Mouse (Mus musculus) adrenal gland (tissue): ENCODE data around the gene Cib4.

Source experiments
- intact Hi-C: fragments of 180-260 bp; cut with DNase I; formaldehyde crosslinking; loops from one replicate; pipeline ENCODE4 v1.15.1; 2025
- long read RNA-seq, 2 experiments: library from polyadenylated mRNA; unstranded; transcript quantifications; one replicate each; pipeline ENCODE4 v2.0.0; 2020; ENCODE audit warnings: borderline replicate concordance in 1 of 2; ENCODE audit not compliant: insufficient replicate concordance in 1 of 2

The Cib4 gene
- long read RNA-seq, experiment 1, partial matches to known transcripts: 0 of 4 reads
- long read RNA-seq, experiment 1, other reads (novel, unspliced or antisense): 4 of 4 reads
- long read RNA-seq, experiment 2, partial matches to known transcripts: 0 of 4 reads
- long read RNA-seq, experiment 2, other reads (novel, unspliced or antisense): 4 of 4 reads

DNA sequence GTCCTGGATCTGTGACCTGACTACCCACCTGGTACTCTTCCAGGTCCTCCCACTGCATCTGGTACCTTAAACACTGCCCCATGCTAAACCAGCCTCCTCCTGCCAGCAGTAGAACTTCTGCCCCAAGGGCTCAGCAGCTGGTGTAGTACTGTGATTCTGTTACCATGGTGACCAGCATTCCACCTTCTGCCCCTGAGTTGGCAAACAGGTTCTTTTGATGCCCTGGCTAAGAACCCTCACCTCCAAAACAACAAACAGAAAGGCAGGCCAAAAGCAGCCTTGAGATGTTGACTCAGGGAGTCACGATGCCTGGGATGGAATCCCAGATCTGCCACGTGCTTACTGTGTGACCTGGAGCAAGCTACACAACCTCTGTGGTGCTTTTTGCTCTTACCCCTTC lies at the start of gene Cib4:
Gene Cib4 (minus strand): TSS at position 139 of the 400 bp plus-strand sequence.
- intact Hi-C loops: no loop called here

DNA sequence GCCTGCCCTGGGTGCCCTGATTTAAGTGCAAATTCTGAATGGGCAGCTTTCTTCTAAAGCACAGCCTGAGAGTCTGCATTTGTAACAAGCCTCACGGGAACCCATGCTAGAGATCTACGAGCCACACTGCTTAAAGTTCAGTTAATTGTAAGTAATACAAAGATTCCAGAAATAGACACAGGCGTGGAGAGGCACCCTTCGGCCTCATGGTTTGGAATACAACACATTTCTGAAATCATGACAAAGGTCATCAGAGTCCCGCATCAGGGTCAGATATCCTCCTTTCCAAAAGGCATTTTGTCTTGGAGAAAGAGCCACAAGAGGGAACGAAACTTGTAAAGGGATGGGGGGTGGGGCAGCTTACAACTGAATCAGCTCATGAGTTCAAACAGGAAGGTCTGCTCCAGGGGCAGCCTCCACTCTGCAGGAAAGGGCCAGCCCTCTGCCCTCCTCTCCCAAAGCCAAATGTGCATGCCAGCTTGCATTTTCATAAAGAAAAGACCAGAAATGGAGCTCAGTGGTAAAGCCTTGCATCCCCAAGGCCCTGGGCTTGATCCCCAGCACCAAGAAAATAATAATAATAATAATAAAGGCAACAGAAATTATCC lies 49.4 kb upstream of the Cib4 start:
- intact Hi-C loops: loop anchor here (5.0 kb wide), 1 partner anchor 43 kb away; no protein-coding TSS in a partner anchor

DNA sequence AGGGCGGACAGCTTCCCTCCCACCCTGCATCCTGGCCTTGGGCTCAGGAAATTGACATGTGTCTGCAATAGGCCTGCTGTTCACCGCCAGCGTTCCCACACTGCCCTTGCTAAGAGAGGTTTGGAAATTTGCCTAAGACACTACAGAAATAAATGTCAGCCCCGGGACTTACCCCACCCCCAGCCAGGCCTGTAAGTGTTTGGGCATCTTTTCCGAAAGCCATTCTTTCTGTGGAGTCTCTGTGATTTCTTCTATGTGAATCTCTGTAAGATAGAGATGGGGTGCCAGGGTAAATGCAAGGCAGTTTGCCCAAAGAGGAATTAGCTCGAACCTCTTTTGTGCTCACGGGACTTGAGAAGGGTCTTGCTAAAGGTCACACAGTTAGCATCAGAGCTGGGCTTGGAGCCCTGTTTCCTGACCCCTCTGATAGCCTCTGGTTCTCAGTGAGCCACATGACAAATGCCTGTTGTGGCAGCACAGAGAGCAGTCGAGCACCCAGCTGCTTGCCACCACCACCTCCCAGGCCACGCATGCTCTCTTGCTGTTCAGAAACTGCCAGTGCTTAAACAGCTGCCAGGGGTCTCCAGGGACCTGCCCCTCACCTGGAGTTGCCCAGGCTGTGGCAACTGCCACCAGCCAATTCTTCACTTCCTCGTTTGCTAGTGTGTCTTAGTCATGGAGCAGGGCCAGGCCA lies 48.3 kb upstream of the Cib4 start:
- intact Hi-C loops: loop anchor here (2.0 to 5.0 kb wide), 2 partner anchors 21 to 42 kb away; no protein-coding TSS in a partner anchor

DNA sequence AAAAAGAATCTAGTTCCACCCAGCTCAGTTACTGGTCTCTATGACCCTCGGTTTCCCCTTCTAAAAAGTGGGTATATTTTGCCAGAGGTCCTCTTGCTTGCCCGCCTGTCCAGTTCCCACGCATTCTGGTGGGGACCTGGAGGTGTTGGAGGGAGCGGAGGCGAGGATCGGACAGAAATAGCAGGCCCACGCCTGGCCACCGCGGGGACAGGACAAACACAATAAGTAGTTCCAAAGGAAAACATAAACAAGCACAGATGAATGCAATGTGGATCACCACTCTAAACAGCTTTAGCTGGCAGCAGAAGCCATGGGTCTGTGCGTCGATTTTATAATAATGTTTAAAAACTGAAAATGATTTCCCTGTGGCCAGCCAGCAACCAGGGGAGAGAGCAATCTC lies 47.7 kb upstream of the Cib4 start:
- intact Hi-C loops: loop anchor here (2.0 to 5.0 kb wide), 2 partner anchors 21 to 41 kb away; no protein-coding TSS in a partner anchor

DNA sequence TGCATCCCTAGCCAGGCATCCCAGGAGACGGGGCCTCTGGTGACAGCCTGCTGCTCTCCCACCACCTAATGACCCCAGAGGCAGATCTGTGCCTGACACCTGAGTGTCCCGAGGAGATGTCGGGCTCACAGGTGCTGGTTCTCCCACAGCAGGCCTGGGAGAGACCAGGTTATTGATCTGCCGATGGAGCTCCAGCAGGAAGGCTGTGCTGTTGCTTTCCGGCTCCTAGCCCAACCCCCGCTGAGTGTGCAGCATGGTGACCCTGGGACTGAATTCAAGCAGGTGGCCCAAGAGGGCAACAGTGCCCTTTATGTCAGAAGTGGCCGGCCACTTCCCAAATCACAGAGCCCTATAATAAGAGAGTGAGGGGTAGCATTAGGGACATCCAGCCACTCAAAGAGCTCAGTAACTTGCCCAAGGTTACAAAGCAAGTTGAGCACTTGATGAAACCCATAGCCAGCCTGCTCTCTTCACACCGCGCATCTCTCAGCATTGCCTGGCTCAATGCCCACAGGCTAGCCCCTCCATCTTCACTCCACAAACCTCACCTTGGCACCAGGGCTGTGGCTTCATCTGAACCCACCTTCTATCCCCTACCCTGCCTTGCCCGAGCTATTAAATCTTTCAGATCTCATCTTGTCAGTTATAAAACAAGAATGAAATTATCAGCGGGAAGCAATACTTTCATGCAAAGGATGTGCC lies 46.8 kb upstream of the Cib4 start:
- intact Hi-C loops: loop anchor here (2.0 to 5.0 kb wide), 2 partner anchors 22 to 40 kb away; no protein-coding TSS in a partner anchor

DNA sequence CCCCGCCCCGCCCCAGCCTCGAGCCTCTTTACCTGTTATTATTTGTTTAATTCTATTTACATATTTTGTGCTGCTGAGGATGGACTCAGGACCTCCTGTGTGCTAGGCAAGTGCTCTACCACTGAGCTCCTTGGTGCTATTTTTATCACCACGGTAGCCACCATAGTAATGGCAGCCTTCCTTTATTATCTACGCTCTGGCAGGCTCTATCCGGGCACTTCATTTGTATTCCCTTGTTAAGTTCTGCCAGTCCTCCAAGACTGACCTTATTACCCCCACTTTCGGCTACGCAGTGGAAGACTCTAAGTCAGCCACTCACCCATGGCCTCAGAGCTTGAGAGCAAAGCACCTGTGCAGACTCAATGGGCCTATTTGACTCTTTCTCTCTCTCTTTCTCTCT lies 46.1 kb upstream of the Cib4 start:
- intact Hi-C loops: loop anchor here (2.0 to 5.0 kb wide), 2 partner anchors 23 to 39 kb away; no protein-coding TSS in a partner anchor

DNA sequence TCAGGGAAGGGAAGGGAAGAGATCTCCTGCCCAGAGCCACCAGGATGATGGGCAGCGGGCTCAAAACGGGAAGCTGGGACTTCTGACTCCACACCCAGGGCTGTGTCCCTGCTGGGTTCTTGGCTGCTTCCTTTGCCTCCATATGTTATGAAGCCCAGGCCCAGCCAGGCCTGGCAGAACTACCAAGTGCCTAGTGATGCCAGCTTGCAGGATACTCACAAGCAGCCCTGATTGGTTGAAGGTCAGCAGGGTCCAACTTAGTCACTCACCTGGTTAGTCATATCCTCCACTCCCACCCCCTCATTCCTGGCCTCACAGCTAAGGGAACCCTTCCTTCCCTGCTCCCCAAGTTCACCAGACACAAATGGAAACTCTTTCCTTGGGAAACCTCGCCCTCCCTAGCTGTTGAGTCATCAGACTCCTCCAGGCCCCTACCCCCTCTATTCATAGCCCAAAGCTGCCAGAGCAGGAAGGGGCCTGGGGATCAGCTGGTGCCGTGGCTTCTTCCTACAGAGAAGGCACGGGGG lies 45.6 kb upstream of the Cib4 start:
- intact Hi-C loops: loop anchor here (5.0 kb wide), 1 partner anchor 39 kb away; no protein-coding TSS in a partner anchor

DNA sequence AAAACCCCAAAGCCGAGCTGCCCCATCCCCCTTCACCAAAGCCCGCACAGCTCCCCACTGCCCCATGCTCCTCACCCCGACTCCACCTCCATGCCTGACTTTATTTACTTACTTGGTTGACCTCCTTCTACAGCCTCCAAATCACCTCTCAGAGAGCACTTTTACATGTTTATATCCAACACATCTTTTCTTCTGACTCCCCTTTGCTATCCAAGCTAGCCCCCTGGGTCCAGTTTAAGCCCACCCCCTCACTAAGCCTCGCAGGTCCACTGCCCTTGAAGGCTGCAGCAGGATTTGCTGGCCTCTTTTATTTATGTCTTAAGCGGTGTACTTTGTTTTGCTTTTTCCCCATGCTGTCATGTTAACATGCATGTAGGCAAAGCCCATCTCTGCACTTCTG lies 44.6 kb upstream of the Cib4 start:
- intact Hi-C loops: loop anchor here (5.0 kb wide), 1 partner anchor 38 kb away; no protein-coding TSS in a partner anchor

DNA sequence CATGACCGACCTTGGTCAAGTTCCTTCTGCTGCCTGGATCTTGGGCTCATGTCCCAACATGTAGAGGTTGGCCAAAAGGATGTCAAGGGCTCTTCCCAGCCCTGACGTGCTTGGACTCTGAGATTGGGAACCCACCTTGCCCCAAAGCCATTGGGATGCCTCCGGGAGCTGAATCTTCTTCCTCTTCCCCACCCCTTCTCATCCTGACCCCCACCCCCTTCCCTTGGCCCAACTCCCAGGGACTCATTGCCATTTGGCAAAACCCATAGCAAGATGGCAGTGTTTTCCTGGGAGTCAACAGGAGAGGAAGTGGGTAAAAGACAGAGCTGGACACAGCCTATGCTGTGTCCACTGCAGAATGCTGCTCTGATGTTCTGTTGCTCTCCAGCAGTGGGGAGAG lies 43.9 kb upstream of the Cib4 start:
- intact Hi-C loops: loop anchor here (5.0 kb wide), 1 partner anchor 67 kb away; no protein-coding TSS in a partner anchor

DNA sequence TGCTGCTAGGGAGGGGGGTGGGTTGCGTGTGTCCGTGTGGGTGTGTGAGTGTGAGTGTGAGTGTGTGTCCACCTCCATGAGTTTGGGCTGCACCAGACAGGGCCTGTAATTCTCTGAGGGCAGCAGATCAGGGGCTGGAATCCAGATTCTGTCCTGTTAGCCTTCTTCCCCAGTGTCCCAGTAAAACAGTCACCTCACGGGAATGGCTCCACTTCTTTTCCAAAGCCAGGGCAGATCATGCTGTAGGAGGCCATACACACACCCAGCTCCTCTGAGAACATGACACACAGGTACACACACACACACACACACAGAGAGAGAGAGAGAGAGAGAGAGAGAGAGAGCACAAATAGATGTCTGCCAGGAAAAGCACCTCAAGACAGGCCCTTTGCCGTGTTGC lies 43.4 kb upstream of the Cib4 start:
- intact Hi-C loops: loop anchor here (5.0 kb wide), 1 partner anchor 67 kb away; no protein-coding TSS in a partner anchor

DNA sequence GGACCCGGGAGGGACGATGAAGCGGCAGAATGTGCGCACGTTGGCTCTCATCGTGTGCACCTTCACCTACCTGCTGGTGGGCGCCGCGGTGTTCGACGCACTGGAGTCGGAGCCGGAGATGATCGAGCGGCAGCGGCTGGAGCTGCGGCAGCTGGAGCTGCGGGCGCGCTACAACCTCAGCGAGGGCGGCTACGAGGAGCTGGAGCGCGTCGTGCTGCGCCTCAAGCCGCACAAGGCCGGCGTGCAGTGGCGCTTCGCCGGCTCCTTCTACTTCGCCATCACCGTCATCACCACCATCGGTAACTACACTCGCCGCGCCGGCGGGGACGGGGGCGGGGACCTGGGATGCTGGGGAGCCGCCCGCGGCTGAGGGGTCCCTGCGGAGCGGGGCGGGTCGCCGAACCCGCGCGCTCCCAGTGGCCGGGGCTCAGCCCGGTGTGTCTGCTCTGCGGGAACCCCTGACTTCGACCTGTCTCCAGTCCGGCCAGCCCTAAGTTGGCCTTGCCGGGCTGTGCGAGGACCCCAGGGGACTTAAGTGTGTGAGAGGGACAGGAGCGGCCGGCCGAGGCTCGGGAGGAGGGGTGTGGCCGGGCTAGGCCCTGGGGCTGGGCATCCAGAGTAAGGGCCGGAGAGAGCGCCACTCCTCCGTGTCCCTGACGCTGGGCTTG lies 42.8 kb upstream of the Cib4 start:
- intact Hi-C loops: loop anchor here (5.0 kb wide), 1 partner anchor 66 kb away; no protein-coding TSS in a partner anchor

DNA sequence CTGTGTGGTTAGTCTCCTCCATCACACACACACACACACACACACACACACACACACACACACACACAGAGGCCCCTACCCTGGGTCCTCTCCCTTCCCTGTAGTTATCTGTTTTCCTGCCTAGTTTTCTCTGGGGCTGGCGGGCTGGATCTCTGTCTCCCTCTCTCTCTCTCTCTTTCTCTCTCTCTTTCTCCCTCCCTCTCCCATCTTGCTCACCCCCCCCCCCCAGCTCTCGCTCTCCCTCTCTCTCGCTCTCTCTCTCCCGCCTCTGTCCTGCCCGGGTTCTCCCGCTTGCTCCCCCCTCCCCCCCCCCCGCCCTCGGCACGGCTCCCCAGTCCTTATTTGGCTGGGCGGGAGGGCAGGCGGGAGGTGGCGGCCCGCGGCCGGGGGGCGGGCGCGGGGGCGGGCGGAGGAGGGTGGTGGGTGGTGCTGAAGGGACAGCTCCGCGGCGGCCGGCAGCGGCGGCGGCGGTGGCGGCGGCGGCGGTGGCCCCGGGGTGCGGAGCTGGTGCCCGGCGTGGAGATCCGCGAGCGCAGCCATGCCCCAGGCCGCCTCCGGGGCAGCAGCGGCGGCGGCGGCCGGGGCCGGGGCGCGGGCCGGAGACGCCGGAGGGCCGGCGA lies 42.2 kb upstream of the Cib4 start, which contains the start of gene Kcnk3:
Gene Kcnk3 (plus strand): TSS at position 490 of the 620 bp plus-strand sequence.
- intact Hi-C loops: loop anchor here (5.0 kb wide), 1 partner anchor 65 kb away; no protein-coding TSS in a partner anchor

DNA sequence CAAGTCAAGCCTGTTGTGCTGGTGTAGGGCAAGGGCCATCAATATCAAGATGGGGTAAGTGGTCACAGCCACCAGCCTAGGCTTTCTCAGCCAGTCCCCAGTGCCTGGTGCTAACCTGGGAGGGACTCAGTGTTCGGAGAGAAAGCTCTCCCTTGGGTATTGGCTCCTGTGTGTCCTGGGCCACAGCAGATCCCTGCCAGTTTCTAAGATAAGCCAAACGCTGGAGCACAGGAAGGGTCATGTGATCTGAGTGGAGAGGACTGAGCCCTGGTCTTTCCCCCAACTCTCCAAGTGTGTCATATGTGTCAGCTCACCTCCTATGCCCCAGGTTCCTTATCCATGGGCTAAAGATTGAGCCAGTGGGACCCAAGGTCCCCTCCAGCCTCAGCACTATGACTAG lies 41.5 kb upstream of the Cib4 start:
- intact Hi-C loops: loop anchor here (5.0 kb wide), 1 partner anchor 65 kb away; no protein-coding TSS in a partner anchor

DNA sequence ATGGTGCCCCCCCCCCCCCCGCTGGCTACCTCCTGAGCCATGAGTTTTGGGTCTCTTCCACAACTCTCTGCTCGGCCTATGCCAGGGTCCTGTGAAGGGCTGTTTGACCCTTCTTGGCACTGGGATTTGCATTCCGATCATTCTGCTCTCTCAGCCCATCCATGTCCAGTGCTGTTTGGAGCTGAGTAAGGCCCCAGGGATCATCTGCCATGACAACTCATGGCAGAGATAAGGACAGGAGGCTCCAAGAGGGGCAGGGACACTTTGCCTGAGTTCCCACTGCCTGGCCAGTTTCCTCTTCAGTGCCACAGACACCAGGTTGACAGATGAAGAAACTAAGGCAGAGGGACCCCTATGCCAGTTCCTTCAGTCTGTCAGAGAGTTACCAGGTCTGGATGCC lies 41.0 kb upstream of the Cib4 start:
- intact Hi-C loops: loop anchor here (5.0 kb wide), 1 partner anchor 64 kb away; no protein-coding TSS in a partner anchor

DNA sequence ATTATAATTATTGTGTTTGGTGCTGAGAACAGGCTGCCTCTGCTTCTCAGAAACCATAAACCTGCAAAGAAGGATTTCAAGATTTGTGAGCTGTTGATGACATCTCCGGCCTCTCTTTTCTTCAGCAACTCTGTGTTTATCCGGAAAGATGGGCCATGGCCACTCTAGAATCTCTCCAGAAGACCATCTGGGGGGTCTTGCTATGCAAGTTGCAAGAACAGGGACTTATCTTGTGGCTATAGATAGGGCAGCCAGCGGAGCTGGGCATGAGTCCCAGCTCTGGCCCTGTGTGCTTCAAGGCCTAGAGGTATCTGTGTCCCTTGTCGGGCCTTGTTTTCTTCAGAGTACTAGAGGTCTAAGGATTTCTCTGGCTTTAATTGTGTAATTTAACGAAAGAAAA lies 36.4 kb upstream of the Cib4 start:
- intact Hi-C loops: no loop called here

DNA sequence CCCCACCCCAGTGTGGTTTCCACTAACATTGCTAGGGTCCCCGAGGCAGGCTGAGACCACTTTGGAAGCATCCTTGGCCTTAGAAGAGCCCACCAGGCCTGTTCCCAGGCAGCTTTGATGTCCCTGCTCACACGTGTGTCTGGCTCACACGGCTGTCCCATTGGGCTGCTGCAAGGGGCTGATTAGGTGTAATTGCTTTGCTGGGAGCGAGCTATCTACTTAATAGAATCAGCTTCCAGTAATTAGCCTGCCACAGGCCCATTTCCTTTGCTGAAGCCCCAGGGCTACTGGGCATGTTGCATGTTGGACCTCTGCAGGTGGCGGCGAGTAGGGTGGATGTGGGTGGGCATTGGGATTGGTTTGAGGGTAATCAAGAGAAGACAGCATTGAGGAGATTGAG lies 35.1 kb upstream of the Cib4 start:
- intact Hi-C loops: no loop called here

DNA sequence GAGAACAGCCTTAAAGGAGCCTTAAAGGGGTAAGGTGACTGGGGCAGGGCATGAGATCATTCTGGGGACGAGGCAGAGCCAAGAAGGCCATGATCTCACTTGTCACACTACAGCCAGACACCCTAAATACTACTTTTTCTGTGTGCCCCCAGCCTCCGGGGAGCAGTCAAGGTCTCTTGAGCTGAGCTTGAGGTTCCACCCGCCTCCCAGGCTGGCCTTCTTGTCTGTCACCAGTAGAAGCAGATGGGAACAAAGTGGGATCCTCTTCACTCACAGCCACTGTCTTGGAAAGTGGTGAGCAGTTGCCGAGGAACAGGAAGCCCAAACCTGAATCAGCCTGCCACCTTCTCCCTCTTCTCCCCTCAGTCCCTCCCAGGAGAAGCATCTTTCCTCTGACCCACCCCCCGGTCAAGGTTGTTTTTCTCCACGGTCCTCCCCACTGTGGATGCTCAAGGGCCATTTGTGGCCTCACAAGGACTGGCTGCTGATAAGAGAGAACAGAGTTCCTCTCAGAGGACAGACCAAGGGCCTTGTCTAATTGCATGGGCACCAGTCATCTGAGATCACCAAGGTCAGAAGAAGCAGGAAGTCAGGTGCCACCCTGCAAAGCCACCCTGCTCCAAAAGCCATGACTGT lies 32.9 kb upstream of the Cib4 start:
- intact Hi-C loops: no loop called here

DNA sequence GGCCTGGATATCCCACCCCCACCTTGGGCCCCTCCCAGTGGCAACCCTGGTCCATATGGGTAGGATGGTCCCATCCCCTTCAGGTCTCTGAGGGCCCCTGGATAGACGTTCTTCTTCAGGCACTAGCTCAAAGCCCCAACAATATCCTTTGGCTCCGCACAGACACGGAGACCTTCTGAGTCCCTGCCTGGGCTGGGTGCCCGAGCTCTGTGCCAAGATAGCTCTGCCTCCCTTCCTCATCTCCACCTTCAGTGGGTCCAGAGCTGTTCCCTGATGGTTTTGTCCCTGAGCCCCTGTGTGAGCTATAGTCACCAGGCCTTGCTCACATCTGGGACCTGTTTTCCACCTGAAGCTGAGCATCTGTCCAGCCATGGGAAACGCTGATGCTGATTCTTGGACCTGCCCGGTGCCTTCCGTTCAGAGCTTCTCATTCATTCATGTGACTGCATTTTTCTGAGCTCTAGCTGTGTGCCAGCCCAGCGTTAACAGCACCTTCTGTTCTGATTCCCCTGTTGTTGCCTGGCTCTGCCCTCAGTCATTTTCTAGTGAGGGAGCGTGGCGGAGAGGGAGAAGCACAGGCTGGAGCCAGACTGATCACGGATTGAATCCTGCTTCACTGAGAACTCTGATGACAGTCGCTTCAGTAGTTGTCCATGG lies 32.1 kb upstream of the Cib4 start:
- intact Hi-C loops: no loop called here

DNA sequence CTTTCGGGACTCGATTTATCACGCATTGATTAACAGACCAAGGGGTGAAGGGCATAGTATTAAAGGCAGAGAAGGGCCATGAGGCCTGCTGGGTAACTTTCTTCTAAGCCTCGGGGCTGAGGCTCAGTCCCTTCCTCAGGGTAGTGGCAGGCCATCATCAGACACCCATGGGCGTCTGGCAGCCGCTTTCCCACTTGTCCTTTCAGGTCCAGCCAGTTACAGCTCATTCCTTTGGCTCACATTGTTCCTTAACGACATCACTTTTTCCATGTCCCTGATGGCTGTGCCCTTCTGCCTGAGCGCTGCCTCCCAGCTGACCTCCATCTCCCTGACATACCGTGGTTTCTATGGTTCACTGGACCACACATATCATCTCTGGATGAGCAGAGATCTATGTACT lies 31.6 kb upstream of the Cib4 start:
- intact Hi-C loops: no loop called here
